Mouse (Mus musculus): ENCODE measurements around the gene Tbl3.

DNA sequence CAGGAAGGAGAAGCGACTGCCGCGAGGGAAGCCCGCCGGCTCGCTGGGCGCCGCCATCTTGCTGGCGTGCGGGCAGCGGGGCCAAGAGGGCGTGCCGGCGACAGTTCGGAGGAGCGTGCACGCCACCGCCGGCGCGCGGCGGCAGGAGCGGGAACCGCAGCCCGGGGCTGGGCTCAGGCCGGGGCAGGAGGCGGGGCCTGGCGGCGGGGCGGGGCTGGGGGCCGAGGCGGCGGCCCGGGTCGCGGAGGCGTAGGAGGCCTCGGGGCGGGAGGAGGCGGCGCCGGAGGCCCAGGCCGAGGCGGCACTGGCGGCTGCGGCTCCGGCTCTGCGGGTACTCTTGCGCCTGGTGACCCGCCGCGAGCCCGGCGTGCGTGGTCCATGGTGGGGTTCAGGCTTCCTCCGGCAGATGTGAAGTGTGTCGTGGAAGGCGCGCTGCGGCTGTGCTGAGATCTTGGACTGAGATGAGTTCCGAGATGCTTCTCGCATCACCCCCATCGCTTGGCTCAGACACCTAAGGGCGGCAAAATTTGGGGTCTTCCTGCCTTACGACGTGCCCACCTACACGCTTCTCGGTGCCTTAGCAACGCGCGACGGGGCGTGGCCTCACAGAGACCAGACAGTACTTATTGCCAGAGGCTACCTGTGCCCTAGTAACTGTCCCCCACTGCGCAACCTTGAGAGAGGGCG is 11.3 kb downstream of the Tbl3 start, which contains the start of the genes Gfer and Noxo1:
- TF ChIP-seq USF1 (IDR thresholded peaks at IDR 0.05; ENCODE audit: low read depth): no peak
- no peak for TF ChIP-seq E2F4 (IDR thresholded peaks at IDR 0.05; ENCODE audit: insufficient read depth)
- no peak for TF ChIP-seq MYOG (IDR thresholded peaks at IDR 0.05; ENCODE audit: control insufficient read depth in 1 of 3, insufficient read depth in 1 of 3, insufficient read length in 2 of 3, low read depth in 2 of 3)
- peak; percentile 91 for TF ChIP-seq POLR2A (IDR thresholded peaks at IDR 0.05; ENCODE audit: insufficient read length, low read depth)
- TF ChIP-seq REST (IDR thresholded peaks at IDR 0.05; ENCODE audit: insufficient read depth, insufficient read length): no peak
- no peak for TF ChIP-seq MAX (IDR thresholded peaks at IDR 0.05; ENCODE audit: low read depth)
- no peak for TF ChIP-seq TCF12 (IDR thresholded peaks at IDR 0.05; ENCODE audit: insufficient read depth, poor library complexity, severe bottlenecking)

All from myocyte (in vitro differentiated cells).